Mouse (Mus musculus): ENCODE data around the gene Samd10.

DNA sequence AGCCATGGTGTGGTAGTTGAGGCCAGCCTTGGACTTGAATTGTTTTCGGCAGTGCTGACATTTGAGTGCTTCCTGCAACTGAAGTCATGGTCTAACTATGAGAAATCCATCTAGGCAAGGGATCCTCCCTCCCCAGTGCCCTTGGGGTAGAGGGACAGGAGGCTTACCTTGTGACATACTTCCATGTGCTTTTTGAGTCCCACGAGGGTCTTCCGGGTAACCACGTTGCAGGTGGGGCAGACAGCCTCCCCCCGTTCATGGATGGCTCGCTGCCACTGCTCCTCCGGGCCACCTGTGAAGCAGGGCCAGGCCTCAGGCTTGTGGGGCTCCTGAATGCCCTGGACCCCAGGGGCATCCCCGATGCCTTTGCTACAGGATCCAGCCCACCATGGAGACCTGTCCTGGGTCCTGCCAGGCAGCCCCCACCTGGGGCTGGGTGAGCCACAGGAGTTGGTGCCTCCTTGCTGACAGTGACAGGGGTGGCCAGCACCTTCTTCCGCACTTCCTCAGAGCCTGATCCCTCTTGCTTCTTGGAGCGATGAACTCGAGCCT is 10.7 kb downstream of the Samd10 start:
- TF ChIP-seq CTCF (IDR thresholded peaks at IDR 0.05; ENCODE audit: borderline replicate concordance, insufficient read depth, low read length) (no peak), POLR2A (IDR thresholded peaks at IDR 0.05; ENCODE audit: low read depth, low read length) (no peak)
